In genomic region chr9:65255906-65256600, GRCm38 (mm10) we compare ENCODE assay signal across 28 mouse cellular contexts. TPM values are rescaled to one million over a fixed set of nuclear protein-coding genes. Genes with fewer than 3 reads are reported as not detected.
DNase-seq lines count a peak whose midpoint lies in the region; ATAC-seq lines count a peak whose summit lies in the region.
"Had no signal": no experiment of that assay in that cellular context is flagged by ENCODE, and none has a peak within 500 bp of the region (broad histone marks: within the 10 kb centered on the region; RNA-seq: fewer than 3 reads in every experiment).

No protein-coding gene starts in this region.

- WGBS in forebrain, embryonic 12.5 days: 66% methylated on average over 11 of the region's 11 CpGs

- intact Hi-C loops in heart, postnatal 14 days (cut with DNase I): no loop called here

- H3K36me3 ChIP-seq in forebrain, embryonic 12.5 days (replicated peaks): no peaks in the 10 kb centered on the region
- H3K36me3 ChIP-seq: forebrain, embryonic 15.5 days; limb, embryonic 12.5 days; liver, embryonic 13.5 days; midbrain, embryonic 12.5 days had no signal

- H3K4me2 ChIP-seq in forebrain, embryonic 12.5 days: no peak overlapping the region
- H3K4me2 ChIP-seq: forebrain, embryonic 15.5 days; limb, embryonic 12.5 days; liver, embryonic 13.5 days; midbrain, embryonic 12.5 days had no signal

- 0 out of 2 replicates have a peak, but pooled peaks cover 4% of the 10 kb centered on the region for H3K27me3 ChIP-seq in forebrain, embryonic 12.5 days
- H3K27me3 ChIP-seq: forebrain, embryonic 15.5 days; limb, embryonic 12.5 days; liver, embryonic 13.5 days; midbrain, embryonic 12.5 days had no signal

- no peak overlapping the region for H3K9ac ChIP-seq in forebrain, embryonic 12.5 days
- H3K9ac ChIP-seq: forebrain, embryonic 15.5 days; limb, embryonic 12.5 days; liver, embryonic 13.5 days; midbrain, embryonic 12.5 days had no signal

- no peak for ATAC-seq in forebrain, embryonic 12.5 days (ENCODE audit: low FRiP score)
- ATAC-seq: forebrain, embryonic 15.5 days; intestine, postnatal 0 days had no signal

- no peak overlapping the region for H3K27ac ChIP-seq in forebrain, embryonic 12.5 days
- H3K27ac ChIP-seq: forebrain, embryonic 15.5 days; layer of hippocampus, adult 2 months; limb, embryonic 12.5 days; liver, embryonic 13.5 days; midbrain, embryonic 12.5 days had no signal

- no peaks in the 10 kb centered on the region for H3K4me1 ChIP-seq in forebrain, embryonic 12.5 days
- H3K4me1 ChIP-seq: forebrain, embryonic 15.5 days; limb, embryonic 12.5 days; liver, embryonic 13.5 days; midbrain, embryonic 12.5 days had no signal

- H3K4me3 ChIP-seq in forebrain, embryonic 12.5 days (replicated peaks): no peak overlapping the region
- H3K4me3 ChIP-seq: forebrain, embryonic 15.5 days; layer of hippocampus, adult 2 months; limb, embryonic 12.5 days; liver, embryonic 13.5 days; midbrain, embryonic 12.5 days had no signal

- peak; percentile 47 for DNase-seq in gastrocnemius, adult 18-20 months (ENCODE audit: low spot score)
- no peak for DNase-seq in gastrocnemius, postnatal 4 days (ENCODE audit: low spot score in 2 of 2)
- DNase-seq in heart, postnatal 14 days: peak; percentile 29 to 35
- no peak for DNase-seq in heart, postnatal 4 days
- peak; percentile 62 for DNase-seq in testis, postnatal 10 days (ENCODE audit: low spot score)
- no peak for DNase-seq in testis, postnatal 14 days (ENCODE audit: low spot score)
- DNase-seq: adrenal gland, postnatal 10 days; cerebellum, adult 8-10 months; cerebellum, postnatal 36 days; embryo, embryonic 11 days; kidney, postnatal 25 days; liver, embryonic 13.5 days; lung, adult 2 months; lung, postnatal 14 days; right cerebral cortex, postnatal 14 days; thymus, adult 18-20 months; thymus, postnatal 4 days had no signal

- no peaks in the 10 kb centered on the region for H3K9me3 ChIP-seq in forebrain, embryonic 12.5 days
- H3K9me3 ChIP-seq: forebrain, embryonic 15.5 days; limb, embryonic 12.5 days; liver, embryonic 13.5 days; midbrain, embryonic 12.5 days had no signal

RNA-seq across cellular contexts. Expression of gene Cilp, which starts 8.9 kb away (rescaled TPM):
- total RNA-seq in gastrocnemius, adult 18-20 months (2021): 10 to 100 TPM; 20.6 to 30.0 TPM
- 10 to 100 TPM; 56.9 to 59.0 TPM for total RNA-seq in gastrocnemius, postnatal 4 days (2021)
- total RNA-seq in heart, postnatal 14 days (2021): 1 to 10 TPM; 6.2 to 6.6 TPM
- 1 to 10 TPM; 1.4 to 1.5 TPM for total RNA-seq in heart, postnatal 4 days (2021)
- 0.65 and 0.68 TPM in 2 replicates for polyA plus RNA-seq in forebrain, embryonic 12.5 days (2016; fragmentation: Nextera tagmentation; extraction: Ambion mirVana)
- total RNA-seq: layer of hippocampus, postnatal 25 days; megakaryocyte progenitor cell, adult 5-6 weeks; MEL; monocyte, adult 5-6 weeks had no signal
- polyA plus RNA-seq: heart, embryonic 14.5 days had no signal

RNA-seq across cellular contexts. Expression of gene Clpx, which starts 38.0 kb away (rescaled TPM):
- 10 to 100 TPM; 61.6 to 63.1 TPM for total RNA-seq in gastrocnemius, adult 18-20 months (2021)
- total RNA-seq in gastrocnemius, postnatal 4 days (2021): 10 to 100 TPM; 53.5 to 59.6 TPM
- total RNA-seq in heart, postnatal 14 days (2021): 10 to 100 TPM; 90.7 to 99.9 TPM
- total RNA-seq in heart, postnatal 4 days (2021): 10 to 100 TPM; 50.7 to 53.1 TPM
- polyA plus RNA-seq in forebrain, embryonic 12.5 days (2016; fragmentation: Nextera tagmentation; extraction: Ambion mirVana): 50.7 and 52.8 TPM in 2 replicates

Comparison
In these comparisons a context has a peak if more than half of its experiments do, and no peak if none do; other contexts are left out.
1. DNase-seq: peak in gastrocnemius, adult 18-20 months (single experiment), heart, postnatal 14 days (2 of 2) and testis, postnatal 10 days (single experiment); none in gastrocnemius, postnatal 4 days (0 of 2), heart, postnatal 4 days (single experiment) and testis, postnatal 14 days (single experiment).